Comparison of ENCODE assay signal across 8 mouse cellular contexts in genomic region chr11:84828516-84829399, GRCm38 (mm10). TPM values are rescaled to one million over a fixed set of nuclear protein-coding genes. Genes with fewer than 3 reads are reported as not detected.
DNase-seq lines count a peak whose midpoint lies in the region; ATAC-seq lines count a peak whose summit lies in the region.

Gene Dhrs11 (minus strand): TSS chr11:84828994.

- H3K36me3 ChIP-seq in forebrain, embryonic 10.5 days (replicated peaks): peaks cover 42% of the 10 kb centered on the region
- H3K36me3 ChIP-seq in heart, embryonic 14.5 days (ENCODE audit: control insufficient read depth, insufficient read depth, low read length): peaks cover 46% of the 10 kb centered on the region
- peaks cover 74% of the 10 kb centered on the region for H3K36me3 ChIP-seq in liver, embryonic 13.5 days
- peaks cover 17% of the 10 kb centered on the region for H3K36me3 ChIP-seq in stomach, embryonic 14.5 days (ENCODE audit: control insufficient read depth, insufficient read depth, low read length)

- DNase-seq in CD8-positive naive resting alpha-beta T cell, adult 2 months (ENCODE audit: low read depth in 2 of 2, low spot score in 2 of 2): peak; percentile 64 to 70
- peak; percentile 87 for DNase-seq in c-Kit-positive CD71-negative TER-119-negative erythroid progenitor cells, embryonic 14.5 days (ENCODE audit: low read depth)
- DNase-seq in forebrain, embryonic 10.5 days (ENCODE audit: extremely low spot score, low spot score): peak; percentile 86
- peak; percentile 96 for DNase-seq in kidney, postnatal 14 days
- peak; percentile 95 for DNase-seq in liver, embryonic 13.5 days
- DNase-seq in natural killer cell, adult 2 months (ENCODE audit: low spot score in 2 of 2): peak; percentile 88 to 90

- H3K4me1 ChIP-seq in forebrain, embryonic 10.5 days: peaks cover 22% of the 10 kb centered on the region
- peaks cover 19 to 42% of the 10 kb centered on the region in 2 experiments for H3K4me1 ChIP-seq in heart, embryonic 14.5 days (ENCODE audit: control insufficient read depth in 2 of 2, insufficient read depth in 2 of 2, low read length in 2 of 2)
- peaks cover 57% of the 10 kb centered on the region for H3K4me1 ChIP-seq in liver, embryonic 13.5 days (replicated peaks)
- H3K4me1 ChIP-seq in stomach, embryonic 14.5 days (ENCODE audit: control insufficient read depth, insufficient read depth, low read length): peaks cover 8% of the 10 kb centered on the region; the same call in 1 of the 2 replicates

- peak within 1 kb of the TSS; percentile 83 for H3K27ac ChIP-seq in forebrain, embryonic 10.5 days
- peak within 1 kb of the TSS; percentile 90 to 93 for H3K27ac ChIP-seq in heart, embryonic 14.5 days (replicated peaks in 1 of 2; ENCODE audit: control insufficient read depth in 1 of 2, insufficient read depth in 1 of 2, low read depth in 2 of 2, low read length in 2 of 2)
- H3K27ac ChIP-seq in liver, embryonic 13.5 days: peak within 1 kb of the TSS; percentile 100
- H3K27ac ChIP-seq in stomach, embryonic 14.5 days (ENCODE audit: low read length): peak within 1 kb of the TSS; percentile 45; the same call in 1 of the 2 replicates

- under 1% methylated on average over 62 of the region's 62 CpGs for WGBS in forebrain, embryonic 10.5 days
- WGBS in heart, embryonic 14.5 days: under 1% methylated on average over 62 of the region's 62 CpGs
- under 1% methylated on average over 62 of the region's 62 CpGs for WGBS in liver, embryonic 13.5 days (ENCODE audit: insufficient replicate concordance)
- under 1% methylated on average over 62 of the region's 62 CpGs for WGBS in stomach, embryonic 14.5 days

- peak within 1 kb of the TSS; percentile 93 for H3K9ac ChIP-seq in heart, embryonic 14.5 days (ENCODE audit: low read length)
- peak within 1 kb of the TSS; percentile 100 for H3K9ac ChIP-seq in liver, embryonic 13.5 days
- H3K9ac ChIP-seq in stomach, embryonic 14.5 days (replicated peaks; ENCODE audit: low read depth, low read length): peak within 1 kb of the TSS; percentile 64

- peak within 1 kb of the TSS; percentile 82 for H3K4me2 ChIP-seq in heart, embryonic 14.5 days (ENCODE audit: low read length)
- peak within 1 kb of the TSS; percentile 99 for H3K4me2 ChIP-seq in liver, embryonic 13.5 days
- peak within 1 kb of the TSS; percentile 68 for H3K4me2 ChIP-seq in stomach, embryonic 14.5 days (replicated peaks; ENCODE audit: low read depth, low read length)

- peak; percentile 93 for ATAC-seq in heart, embryonic 14.5 days (ENCODE audit: insufficient number of reproducible peaks, insufficient read depth, low FRiP score, low read depth)
- peak; percentile 91 for ATAC-seq in liver, embryonic 13.5 days (ENCODE audit: low read depth)
- ATAC-seq in stomach, embryonic 14.5 days (ENCODE audit: insufficient number of reproducible peaks, insufficient read depth, low FRiP score, low read depth): peak; percentile 95

- H3K4me3 ChIP-seq in forebrain, embryonic 10.5 days: peak within 1 kb of the TSS; percentile 86
- peak within 1 kb of the TSS; percentile 87 to 98 for H3K4me3 ChIP-seq in heart, embryonic 14.5 days (ENCODE audit: control insufficient read depth in 1 of 2, insufficient read depth in 1 of 2, low read depth in 1 of 2, low read length in 2 of 2)
- peak within 1 kb of the TSS; percentile 97 for H3K4me3 ChIP-seq in liver, embryonic 13.5 days (replicated peaks)
- H3K4me3 ChIP-seq in stomach, embryonic 14.5 days (ENCODE audit: low read depth, low read length): peak within 1 kb of the TSS; percentile 80

- no peaks in the 10 kb centered on the region for H3K9me3 ChIP-seq in forebrain, embryonic 10.5 days
- no peaks in the 10 kb centered on the region for H3K9me3 ChIP-seq in heart, embryonic 14.5 days (ENCODE audit: control insufficient read depth, low read length)
- H3K9me3 ChIP-seq in liver, embryonic 13.5 days (replicated peaks): no peaks in the 10 kb centered on the region
- no peaks in the 10 kb centered on the region for H3K9me3 ChIP-seq in stomach, embryonic 14.5 days (ENCODE audit: control insufficient read depth, low read depth, low read length)

- no peaks in the 10 kb centered on the region for H3K27me3 ChIP-seq in forebrain, embryonic 10.5 days (ENCODE audit: poor library complexity, severe bottlenecking)
- H3K27me3 ChIP-seq in heart, embryonic 14.5 days (ENCODE audit: control insufficient read depth, insufficient read depth, low read length): no peaks in the 10 kb centered on the region
- no peaks in the 10 kb centered on the region for H3K27me3 ChIP-seq in liver, embryonic 13.5 days
- no peaks in the 10 kb centered on the region for H3K27me3 ChIP-seq in stomach, embryonic 14.5 days (ENCODE audit: control insufficient read depth, insufficient read depth, low read length)

RNA-seq across cellular contexts. Expression of gene Dhrs11, which starts in this region (rescaled TPM):
- polyA plus RNA-seq in forebrain, embryonic 10.5 days (2016; fragmentation: Nextera tagmentation; extraction: Ambion mirVana): 13.4 and 16.9 TPM in 2 replicates
- polyA plus RNA-seq in heart, embryonic 14.5 days (2014; fragmentation: Nextera tagmentation; extraction: Ambion mirVana): 46.5 and 56.5 TPM in 2 replicates
- polyA plus RNA-seq in liver, embryonic 13.5 days (2015; fragmentation: Nextera tagmentation; extraction: Ambion mirVana): 184 and 190 TPM in 2 replicates
- 11.7 and 12.9 TPM in 2 replicates for polyA plus RNA-seq in stomach, embryonic 14.5 days (2014; fragmentation: Nextera tagmentation; extraction: Ambion mirVana)

Comparison
In these comparisons a context has a peak if more than half of its experiments do, and no peak if none do; other contexts are left out.
1. Peak in every context shown above with its lines: DNase-seq, ATAC-seq, H3K4me3 ChIP-seq and H3K27ac ChIP-seq.
2. H3K27ac ChIP-seq: peak in every context shown above with its lines; median percentile 100 in liver, embryonic 13.5 days; 92 in heart, embryonic 14.5 days; 83 in forebrain, embryonic 10.5 days; 45 in stomach, embryonic 14.5 days.